Mouse (Mus musculus) C2C12 (cell line): ENCODE data around the gene 3110009E18Rik. TPM values are rescaled to one million over a fixed set of nuclear protein-coding genes. Genes with fewer than 3 reads are reported as not detected.
A peak's percentile ranks its signal among the peaks of the same experiment; 100 is the strongest.

Experiments
- H3K27me3 ChIP-seq: one replicate; pipeline ENCODE4 v1.6.1; 2011; ENCODE audit not compliant: control insufficient read depth, insufficient read depth, insufficient read length
- H3K36me3 ChIP-seq: one replicate; pipeline ENCODE4 v1.6.1; 2011; ENCODE audit not compliant: control insufficient read depth, insufficient read depth
- H3K4me3 ChIP-seq: one replicate; pipeline ENCODE4 v1.5.1; 2011; ENCODE audit warnings: mild to moderate bottlenecking, control low read depth; ENCODE audit not compliant: poor library complexity, insufficient read depth, severe bottlenecking
- H3K79me2 ChIP-seq: one replicate; pipeline ENCODE4 v1.6.1; 2011; ENCODE audit not compliant: control insufficient read depth, insufficient read depth
- H3K79me3 ChIP-seq: one replicate; pipeline ENCODE4 v1.6.1; 2011; ENCODE audit warnings: low read depth, control low read depth
- H3ac ChIP-seq: one replicate; pipeline ENCODE3; 2011; ENCODE audit warnings: low read depth; ENCODE audit not compliant: control insufficient read depth, insufficient read length
- CEBPB ChIP-seq: IDR thresholded peaks from one replicate; pipeline ENCODE4 v1.6.1; 2011; ENCODE audit warnings: low read depth, mild to moderate bottlenecking, control low read depth, moderate library complexity
- CTCF ChIP-seq: IDR thresholded peaks from one replicate; pipeline ENCODE4 v1.5.1; 2011; ENCODE audit not compliant: control insufficient read depth, insufficient read depth, insufficient read length
- FOSL1 ChIP-seq: IDR thresholded peaks from one replicate; pipeline ENCODE4 v1.8.0; 2011; ENCODE audit warnings: mild to moderate bottlenecking, low read length; ENCODE audit not compliant: poor library complexity, insufficient read depth, severe bottlenecking
- MAX ChIP-seq: IDR thresholded peaks from one replicate; pipeline ENCODE4 v1.6.1; 2011; ENCODE audit warnings: mild to moderate bottlenecking, control low read depth
- MYOD1 ChIP-seq: IDR thresholded peaks from one replicate; pipeline ENCODE4 v1.6.1; 2011; ENCODE audit warnings: low read depth; ENCODE audit not compliant: control insufficient read depth, insufficient read length
- MYOG ChIP-seq: IDR thresholded peaks from one replicate; pipeline ENCODE4 v1.6.1; 2011; ENCODE audit not compliant: control insufficient read depth, insufficient read length; ENCODE audit errors: extremely low read depth
- USF1 ChIP-seq: IDR thresholded peaks from one replicate; pipeline ENCODE4 v1.6.1; 2011; ENCODE audit warnings: low read depth, mild to moderate bottlenecking, control low read depth, moderate library complexity
- polyA plus RNA-seq: library from polyadenylated mRNA; unstranded; fragments of >200 nt; fragmentation: generic; extraction: Trizol; gene quantifications from one replicate; pipeline ENCODE4 v1.2.1, GENCODE M21; 2012; ENCODE audit warnings: missing spikeins

3110009E18Rik gene
- polyA plus RNA-seq, 1 experiment: 19.8 TPM

DNA sequence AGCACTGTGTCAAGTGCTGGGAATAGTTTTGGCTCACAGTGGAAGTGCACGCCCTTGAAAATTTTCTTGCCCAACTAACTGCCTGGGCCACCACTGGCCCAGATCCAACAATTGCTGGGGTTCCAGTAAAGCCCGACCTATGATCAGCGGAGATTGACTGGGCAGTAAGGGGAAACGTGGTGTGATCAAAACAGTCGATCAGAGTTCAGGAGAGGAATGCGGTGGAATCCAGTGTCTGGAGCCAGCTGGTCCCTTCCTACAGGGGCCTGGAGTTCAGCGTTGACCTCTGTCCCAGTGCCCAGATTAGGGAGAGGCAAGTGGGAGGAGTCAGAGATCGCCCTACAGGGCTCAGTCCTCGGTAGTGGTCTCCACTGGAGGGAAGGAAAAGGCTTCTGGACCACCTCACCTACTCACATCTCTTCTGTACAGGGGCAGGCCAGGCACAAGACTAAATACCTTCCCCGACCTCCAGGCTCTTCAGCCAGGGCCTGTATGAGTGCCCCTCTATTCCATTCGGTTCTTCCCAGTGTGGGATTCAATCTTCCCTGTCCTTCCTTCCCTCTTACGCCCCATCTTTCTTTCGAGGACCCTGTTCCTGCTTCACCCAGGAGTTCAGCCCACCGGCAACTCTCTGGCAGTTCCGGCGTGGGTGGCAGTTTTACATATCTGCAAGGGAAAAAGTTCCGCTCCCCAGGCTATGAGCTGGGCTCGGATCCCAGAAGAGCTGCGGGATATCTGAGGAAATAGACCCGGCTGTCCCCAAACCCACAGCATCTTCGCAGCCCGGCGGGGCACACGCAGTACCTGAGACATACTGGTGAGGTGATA lies 632 bp upstream of the 3110009E18Rik start:
- TF ChIP-seq FOSL1 (no peak), USF1 (no peak), CTCF (no peak), MAX (no peak), MYOD1 (no peak), CEBPB (no peak), MYOG (no peak)
- Histone ChIP-seq H3K79me2 (peaks cover 44% of the 10 kb centered on the region), H3ac (peak overlapping the region; percentile 90), H3K36me3 (peaks cover 22% of the 10 kb centered on the region), H3K4me3 (peak overlapping the region; percentile 57), H3K79me3 (peaks cover 13% of the 10 kb centered on the region), H3K27me3 (no peaks in the 10 kb centered on the region)

DNA sequence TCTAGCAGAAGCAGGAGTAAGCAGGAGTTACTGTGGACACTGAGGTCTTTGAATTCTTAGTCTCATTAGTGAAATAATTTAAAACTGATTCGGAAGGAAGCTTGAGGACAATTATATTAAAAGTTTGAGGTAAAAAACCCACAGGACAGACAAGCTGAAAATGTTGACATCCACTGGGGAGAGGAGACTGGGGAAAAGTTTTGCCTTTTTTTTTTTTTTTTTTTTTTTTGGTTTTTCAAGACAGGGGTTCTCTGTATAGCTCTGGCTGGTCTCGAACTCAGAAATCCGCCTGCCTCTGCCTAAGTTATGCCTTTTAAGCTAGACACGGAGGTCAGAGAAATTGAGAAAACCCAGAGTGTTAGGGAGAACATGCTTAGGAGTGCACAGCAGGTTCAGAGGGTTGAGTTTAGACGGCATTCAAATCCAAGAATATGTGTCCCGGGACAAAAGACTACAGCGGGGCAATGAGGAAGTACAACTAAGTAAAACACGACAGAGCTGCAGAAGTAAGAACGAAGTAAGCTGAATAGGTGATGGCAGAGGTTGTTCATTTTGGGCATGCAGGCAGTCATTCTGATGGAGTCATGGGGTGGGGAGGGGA lies 1.0 kb downstream of the 3110009E18Rik start:
- Histone ChIP-seq H3K27me3 (no peaks in the 10 kb centered on the region), H3ac (peak overlapping the region; percentile 77), H3K4me3 (peak overlapping the region; percentile 57)

DNA sequence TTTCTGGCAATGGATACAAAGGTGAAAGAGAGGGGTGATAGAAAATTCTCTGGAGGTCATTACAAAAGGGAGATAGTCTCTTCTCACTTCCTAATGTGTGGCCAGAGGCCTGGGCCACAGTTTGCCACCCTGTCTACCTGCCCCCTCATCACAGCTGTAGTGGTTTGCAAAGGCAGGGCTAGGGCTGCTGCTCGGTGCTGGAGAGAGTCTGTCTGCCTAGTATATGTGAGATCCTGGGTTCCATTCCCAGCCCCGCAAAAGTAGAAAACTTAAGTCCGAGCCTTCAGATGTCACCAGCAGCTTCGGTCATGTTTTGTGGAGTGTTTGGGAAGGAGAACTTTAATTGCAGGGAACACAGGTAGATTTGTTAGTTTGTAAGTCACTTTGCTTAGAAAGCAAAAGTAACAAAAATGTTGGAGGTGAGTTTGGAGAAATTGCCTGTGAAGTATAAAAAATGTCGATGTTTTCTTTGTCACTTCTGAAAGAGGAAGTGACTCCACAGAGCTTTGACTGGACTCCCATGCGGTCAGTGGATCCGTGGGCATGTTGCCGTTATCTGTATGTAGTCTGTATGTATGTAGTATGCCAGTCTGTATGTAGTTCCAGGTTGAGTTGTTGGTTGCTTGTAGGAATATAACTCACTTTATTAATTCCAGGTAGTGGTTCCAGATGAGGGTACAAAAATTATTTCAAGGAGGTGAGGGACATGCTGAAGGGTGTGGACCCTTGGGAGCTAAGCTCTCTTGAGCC lies 1.8 kb downstream of the 3110009E18Rik start:
- Histone ChIP-seq H3K4me3 (no peak overlapping the region), H3ac (no peak overlapping the region), H3K36me3 (peaks cover 11% of the 10 kb centered on the region), H3K79me2 (peaks cover 40% of the 10 kb centered on the region), H3K79me3 (peaks cover 13% of the 10 kb centered on the region), H3K27me3 (no peaks in the 10 kb centered on the region)
- TF ChIP-seq FOSL1 (no peak), MYOD1 (no peak), MAX (no peak)

More for the DNA sequence above, 1.0 kb downstream of the 3110009E18Rik start:
- H3K79me3 ChIP-seq: peaks cover 13% of the 10 kb centered on the region
- peaks cover 11% of the 10 kb centered on the region for H3K36me3 ChIP-seq
- TF ChIP-seq MAX: no peak
- no peak for TF ChIP-seq USF1
- no peak for TF ChIP-seq FOSL1
- no peak for TF ChIP-seq CEBPB
- TF ChIP-seq MYOG: no peak
- TF ChIP-seq MYOD1: no peak
- no peak for TF ChIP-seq CTCF
- peaks cover 44% of the 10 kb centered on the region for H3K79me2 ChIP-seq

DNA sequence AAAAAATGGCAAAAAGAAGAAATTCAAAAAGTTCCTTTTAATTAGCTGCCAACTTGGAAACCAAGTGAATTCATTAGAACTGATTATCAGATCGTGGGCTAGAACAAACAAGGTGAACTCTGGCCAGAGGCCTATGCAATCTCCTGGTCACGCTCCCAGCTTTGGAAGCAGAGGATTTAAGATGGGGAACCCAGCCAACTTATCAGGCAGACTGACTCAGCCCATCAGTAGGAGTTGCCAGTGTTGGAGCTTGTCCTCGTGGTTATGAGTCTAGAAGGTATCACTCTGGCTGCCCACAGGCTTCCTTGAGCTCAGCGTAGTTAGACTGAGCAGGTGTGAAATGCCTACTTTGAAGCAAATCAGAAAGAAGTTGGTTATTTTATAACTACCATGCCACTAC lies 3.9 kb downstream of the 3110009E18Rik start:
- Histone ChIP-seq H3K36me3 (no peaks in the 10 kb centered on the region), H3K79me2 (peaks cover 20% of the 10 kb centered on the region), H3K4me3 (no peak overlapping the region), H3ac (no peak overlapping the region), H3K27me3 (no peaks in the 10 kb centered on the region), H3K79me3 (peaks cover 3% of the 10 kb centered on the region)
- no peak for TF ChIP-seq USF1
- TF ChIP-seq CEBPB: no peak
- TF ChIP-seq MAX: peak; percentile 28

DNA sequence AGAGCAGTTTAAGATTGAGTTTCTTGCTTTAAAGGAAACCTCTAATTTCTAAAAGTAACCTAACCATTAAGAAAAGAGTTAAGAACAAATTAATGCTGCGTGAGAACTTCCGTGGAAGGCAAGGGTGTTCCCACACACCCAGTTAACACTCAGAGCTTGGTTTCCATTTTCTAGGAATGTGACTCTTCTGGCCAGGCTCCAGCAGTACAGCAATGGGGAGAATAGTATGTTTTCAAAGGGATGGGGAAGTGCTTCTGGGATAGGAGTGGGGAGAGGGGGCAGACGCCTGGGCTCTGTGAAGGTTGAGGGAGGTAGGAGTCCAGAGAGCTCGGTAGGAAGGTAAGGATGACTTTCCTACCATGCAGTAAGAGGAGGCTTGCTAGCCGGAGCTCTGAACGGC lies 4.5 kb downstream of the 3110009E18Rik start:
- Histone ChIP-seq H3K27me3 (no peaks in the 10 kb centered on the region), H3K4me3 (no peak overlapping the region), H3K79me3 (peaks cover under 1% of the 10 kb centered on the region), H3K79me2 (peaks cover 13% of the 10 kb centered on the region), H3K36me3 (no peaks in the 10 kb centered on the region), H3ac (no peak overlapping the region)
- TF ChIP-seq MYOD1 (no peak), CTCF (no peak), MAX (no peak), USF1 (no peak), CEBPB (no peak), MYOG (no peak), FOSL1 (no peak)
